Mouse (Mus musculus): Measurements from ENCODE around the gene Pcgf3.

Gene Pcgf3

DNA sequence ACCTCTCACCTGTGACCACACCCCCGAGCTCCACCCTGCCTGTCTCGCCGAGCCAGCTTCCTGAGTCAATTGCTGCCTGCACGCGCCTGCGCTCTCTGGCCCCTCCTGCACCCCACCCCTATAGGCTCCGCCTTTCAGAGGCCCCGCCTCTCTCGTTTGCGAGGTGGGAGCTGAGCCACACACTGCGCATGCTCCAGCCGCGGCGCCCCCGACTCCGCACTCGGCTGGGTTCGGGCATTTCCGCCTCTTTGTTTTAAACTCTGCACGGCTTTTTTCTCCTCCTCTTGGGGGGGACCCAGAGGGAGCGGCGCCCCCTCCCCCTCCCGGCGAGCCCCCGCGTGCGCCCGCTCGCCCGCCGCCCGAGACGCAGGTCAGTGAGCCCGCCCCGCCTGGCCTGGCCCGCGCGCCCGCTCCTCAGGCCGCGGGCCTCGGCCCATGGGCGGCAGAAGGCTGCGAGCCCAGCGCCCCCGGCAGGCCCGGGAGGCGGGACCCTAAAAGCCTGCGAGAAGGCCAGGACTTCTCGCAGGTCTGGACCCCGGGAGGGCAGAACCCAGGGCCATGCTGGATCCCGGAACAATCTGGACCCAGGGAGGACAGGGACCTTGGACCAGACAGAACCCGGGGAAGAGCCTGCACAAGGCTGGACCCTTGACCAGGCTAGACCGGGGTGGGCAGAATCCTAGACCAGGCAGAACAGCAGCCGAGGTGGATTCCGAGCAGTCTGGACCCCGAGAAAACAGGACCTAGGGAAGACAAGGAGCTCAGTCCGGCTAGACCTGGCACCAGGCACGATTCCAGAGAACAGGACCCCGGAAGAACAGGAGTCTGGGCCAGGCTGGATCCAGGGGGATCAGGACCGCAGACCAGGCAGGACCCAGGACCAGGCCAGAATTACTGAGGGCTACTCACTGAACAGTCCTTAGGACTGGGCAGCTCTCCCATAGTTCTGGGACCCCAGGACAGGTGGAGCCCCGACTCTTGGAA, at the start of gene Pcgf3:
TSS of gene Pcgf3 (plus strand) at position 151 of the 984 bp plus-strand sequence.
- DNase-seq = peak; percentile 99

DNA sequence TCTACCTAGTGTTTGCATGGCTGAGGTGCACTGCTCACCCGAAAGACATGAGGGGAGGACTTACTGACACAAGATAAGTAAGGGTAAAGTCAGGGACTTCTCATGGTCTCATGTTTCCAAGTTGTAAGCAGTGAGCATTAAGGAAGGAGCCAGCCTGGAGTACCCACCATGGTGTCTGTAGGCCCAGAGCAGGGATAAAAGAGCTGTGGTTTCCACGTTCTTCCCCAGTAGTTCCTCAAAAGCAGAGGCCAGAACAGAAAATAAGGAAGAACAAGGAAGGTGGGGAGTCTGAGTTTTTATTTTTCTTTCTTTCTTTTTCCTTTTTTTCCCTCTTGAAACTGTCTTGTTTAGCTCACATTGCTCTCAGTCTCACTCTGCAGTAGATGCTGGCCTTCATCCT, 46.3 kb upstream of the Pcgf3 start:
- no peak for DNase-seq

DNA sequence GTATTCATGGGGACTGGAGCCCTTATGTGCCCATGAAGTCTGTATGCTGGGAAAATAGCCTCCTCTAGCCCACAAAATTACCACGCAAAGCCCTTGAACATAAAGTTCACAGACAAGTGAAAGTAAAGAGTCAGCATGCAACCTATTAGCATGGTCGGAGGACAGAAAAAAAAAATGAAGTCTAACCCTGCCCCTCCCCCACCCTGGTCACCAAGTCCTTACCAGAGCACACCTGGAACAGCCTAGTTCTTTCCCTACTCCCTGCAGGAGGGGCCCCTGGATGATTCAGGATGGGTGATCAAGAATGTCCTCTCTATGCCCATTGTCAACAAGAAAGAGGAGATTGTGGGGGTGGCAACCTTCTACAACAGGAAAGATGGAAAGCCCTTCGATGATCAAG, 38.3 kb upstream of the Pcgf3 start:
- no peak for DNase-seq

DNA sequence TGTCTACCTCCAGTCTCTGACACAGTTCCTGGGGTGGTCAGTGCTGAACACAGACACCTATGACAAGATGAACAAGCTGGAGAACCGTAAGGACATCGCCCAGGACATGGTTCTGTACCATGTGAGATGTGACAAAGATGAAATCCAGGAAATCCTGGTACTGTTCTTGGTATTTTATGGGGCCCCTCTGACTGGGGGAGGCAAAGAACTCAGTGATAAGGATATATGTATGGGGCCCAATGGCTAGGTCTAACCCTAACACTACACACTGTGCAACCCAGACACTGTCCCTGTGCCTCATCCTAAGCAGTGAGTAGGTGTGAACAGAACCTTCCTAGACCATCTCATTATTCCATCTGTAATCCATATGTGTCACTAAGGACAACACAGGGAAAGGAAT, 37.6 kb upstream of the Pcgf3 start:
- no peak for DNase-seq

DNA sequence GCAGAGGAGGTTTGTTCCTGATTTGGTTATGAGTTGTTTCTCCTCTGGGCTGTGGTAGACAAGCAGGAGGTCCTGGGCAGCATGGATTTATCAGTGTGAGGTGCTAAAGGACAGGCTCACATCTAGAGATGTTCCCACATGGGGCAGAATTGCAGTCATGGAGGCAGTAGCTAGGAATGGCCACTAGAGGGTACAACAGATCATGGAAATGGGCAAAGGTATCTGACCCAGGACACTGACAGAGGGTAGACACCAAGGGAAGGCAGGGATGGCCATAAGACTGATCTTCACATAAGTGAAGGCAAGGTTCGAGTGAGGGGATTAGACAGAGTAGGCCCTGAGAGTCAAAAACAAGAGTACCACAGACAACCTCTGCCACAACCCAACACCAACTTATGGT, 33.8 kb upstream of the Pcgf3 start:
- DNase-seq = peak; percentile 80

DNA sequence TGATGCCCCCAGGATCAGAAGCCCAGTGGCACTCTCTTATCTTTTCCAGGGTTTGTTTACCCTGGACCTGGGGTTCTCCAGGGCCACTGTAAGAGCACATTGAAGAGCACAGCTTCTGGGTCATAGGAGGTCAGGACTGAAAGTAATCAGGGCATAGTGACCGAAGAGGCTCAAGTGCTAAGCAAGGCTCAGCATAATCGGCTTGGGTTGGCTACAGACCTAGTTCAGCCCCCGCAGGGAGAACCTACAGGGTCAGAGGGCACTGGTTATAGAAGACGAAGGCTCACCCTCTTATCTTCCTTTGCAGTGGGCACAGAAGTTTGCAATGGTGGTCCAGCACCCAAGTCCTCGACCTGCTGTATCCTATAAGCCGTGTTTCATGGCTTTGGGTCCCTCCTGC, 29.8 kb upstream of the Pcgf3 start:
- no peak for DNase-seq

DNA sequence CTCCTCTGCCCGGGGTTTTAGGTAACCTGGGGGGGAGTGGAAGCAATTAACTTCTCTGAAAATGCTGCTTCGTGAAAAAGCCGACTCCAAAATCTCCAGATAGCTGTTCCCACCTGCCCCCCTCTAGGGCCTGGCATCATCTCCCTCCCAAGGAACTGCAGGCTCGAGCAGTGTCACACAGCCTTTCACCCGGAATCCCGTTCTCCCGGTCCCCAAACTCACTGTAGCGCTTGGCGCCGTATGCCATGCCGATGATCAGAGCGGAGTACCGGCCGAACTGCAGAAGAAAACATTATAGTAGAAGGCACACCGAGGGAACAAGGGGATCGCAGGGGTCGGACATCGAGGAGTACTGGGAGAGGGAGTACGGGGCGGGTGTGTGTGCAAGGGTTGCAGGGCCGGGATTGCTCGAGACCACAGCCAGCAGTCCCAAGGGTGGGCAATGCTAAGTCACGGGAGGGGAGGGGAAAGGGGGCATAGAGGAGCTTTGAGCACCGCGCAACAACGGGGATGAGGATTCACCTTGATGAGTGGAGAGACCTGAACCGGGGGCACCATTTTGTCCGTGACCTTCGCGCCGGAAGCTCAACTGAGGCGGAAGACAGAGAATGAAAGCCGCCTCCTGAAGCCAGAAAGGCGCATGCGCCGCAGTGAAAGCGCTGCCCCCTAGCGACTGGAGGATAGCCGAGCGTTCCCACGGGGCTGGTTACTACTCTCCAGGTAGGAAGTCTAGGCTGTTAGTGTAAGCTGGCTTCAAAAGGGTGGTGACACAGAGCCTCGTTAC, 27.0 kb upstream of the Pcgf3 start, which contains the start of gene Atp5k:
TSS of gene Atp5k (minus strand) at position 645 of the 784 bp plus-strand sequence.
- peak; percentile 96 for DNase-seq

DNA sequence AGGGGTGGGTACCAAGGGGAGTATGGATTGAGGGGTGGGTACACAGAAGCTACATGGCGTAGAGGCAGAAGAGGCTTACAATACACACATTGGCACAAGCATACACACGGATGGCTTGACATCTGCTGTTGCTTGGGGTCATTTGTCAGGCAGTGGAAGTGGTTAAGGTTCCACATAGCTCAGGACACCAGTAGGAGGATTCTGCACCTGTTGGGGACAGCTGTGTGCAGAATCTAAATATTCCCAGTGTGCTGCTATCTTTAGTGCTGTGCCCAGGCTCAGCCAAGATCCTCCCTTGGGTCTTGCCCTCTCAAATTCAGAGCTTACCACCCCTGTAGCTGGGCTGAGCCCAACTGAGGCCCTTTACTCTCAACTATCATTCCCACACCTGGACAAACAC, 24.9 kb upstream of the Pcgf3 start:
- no peak for DNase-seq

DNA sequence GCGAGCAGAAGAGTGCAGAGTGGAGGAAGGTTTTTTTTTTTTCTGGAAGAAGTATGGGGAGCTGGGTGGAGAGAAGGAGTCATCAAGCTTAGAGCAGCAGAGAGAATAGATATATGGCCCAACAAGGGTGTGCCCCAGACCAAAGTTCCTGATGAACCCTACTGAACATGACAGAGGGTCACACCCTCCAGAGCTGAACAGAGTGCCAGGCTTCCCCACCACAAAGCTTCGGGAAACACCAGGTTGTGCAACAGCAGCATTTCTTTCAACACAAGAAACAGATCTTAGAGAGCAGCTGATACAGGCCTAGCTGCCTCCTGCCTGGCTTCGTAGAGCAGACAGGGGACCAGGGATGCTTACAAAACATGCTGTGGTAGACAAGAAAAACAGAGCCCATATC, 14.1 kb upstream of the Pcgf3 start:
- DNase-seq = no peak

DNA sequence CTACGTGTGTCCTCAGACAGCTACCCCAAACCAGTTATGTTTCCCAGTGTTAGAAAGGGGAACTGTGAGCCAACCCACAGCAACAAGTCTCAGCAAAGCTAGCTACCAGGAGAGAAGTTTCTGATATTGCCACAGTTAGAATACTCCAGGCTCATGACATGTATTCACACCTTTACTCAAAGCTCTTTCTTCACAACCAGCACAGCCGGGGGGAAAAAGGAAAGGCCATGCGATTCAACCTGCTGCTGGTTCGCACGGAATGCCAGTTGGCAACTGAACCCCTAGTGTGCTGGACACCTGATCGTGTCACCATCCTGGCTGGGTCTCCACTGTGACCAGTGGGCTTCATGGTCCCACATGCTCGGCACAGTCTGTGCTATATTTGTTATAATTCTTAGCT, 13.2 kb upstream of the Pcgf3 start:
- no peak for DNase-seq

DNA sequence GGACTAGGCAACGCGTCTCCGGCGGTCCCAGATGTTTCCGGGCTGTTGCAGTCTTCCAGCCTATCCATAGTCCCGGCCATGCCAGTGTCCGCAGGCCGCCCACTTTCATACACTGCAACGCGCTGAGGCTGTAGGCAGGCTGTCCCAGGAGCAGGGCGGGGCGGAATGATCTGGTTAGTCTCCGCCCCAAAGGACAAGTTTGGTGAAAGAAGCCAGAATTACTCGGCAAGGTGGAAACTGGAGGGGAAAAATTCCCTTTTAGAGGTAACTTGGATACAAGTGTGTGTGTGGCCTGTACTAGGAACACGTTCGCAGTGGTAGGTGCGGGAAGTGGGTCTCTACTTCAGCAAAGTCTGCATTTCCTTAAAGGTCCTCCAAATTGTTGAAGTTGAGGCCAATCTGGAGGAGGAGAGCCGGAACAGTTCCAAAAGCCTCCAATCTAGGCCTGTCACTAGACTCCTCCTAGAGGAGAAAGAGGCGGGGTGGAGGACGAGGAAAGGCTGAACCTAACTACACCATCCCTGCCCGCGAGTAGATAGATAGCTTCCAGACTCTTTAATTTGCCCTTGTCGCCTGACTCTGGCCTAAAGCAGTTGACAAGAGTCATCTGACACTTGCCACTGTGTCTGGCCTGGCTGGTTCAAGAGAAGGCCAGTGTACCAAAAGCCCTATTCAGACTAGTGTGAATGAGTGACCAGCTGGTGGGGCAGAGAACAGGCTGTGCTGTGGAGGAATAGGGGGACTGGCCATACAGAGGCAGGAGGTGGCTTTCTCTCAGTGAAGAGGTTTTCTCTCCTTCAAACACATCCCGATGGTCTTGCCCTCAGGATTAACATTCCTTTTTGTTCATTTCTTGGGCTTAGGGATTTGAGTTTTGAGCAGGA, 12.0 kb upstream of the Pcgf3 start, which contains the start of gene Mfsd7a:
TSS of gene Mfsd7a (minus strand) at position 107 of the 884 bp plus-strand sequence.
- no peak for DNase-seq

DNA sequence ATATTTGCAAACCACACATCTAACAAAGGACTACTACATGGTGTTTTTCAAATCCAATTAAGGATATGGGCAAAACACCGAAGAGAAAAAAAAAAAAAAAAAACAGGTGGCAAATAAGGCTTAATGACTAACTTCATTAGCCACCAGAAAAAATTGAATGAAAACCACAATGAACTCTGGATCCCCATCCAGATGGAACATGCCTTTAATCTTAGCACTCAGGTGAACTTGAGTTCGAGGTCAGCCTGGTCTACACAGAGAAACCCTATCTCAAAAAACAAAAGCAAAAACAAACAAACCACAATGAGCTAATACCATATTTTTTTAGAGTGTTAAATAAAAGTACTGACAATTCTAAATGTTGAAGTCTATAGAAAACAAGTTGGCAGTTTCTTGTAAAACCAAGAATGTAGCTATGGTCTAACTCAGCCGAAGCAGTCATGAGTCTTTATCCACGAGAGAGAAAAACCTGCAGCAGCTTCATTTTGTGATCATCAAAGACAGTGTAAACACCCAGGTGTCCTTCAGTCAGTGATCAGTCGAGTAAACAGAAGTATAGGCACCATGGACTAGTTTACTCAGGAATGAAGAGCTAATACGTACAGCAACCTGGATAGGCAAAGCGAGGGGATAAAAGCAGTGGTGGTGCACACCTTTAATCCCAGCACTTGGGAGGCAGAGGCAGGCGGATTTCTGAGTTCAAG, 10.0 kb upstream of the Pcgf3 start:
- no peak for DNase-seq

DNA sequence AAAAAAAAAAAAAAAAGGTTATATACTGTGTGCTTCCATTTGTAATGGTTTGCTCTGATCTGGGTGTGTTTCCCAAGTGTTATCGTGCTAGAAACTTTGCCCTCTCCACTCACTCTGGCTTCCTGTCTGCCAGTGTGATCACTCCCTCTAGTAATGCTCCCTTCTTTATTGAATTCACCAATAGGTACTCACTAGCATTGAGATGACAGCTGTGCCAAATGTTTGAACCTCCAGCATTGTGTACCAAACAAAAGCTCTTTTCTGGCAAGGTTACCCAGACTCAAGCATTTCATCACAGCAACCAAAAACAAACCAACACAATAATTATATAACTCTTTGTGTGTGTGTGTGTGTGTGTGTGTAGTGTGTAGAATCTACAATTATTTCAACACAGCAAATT, 9.4 kb upstream of the Pcgf3 start:
- DNase-seq = no peak

DNA sequence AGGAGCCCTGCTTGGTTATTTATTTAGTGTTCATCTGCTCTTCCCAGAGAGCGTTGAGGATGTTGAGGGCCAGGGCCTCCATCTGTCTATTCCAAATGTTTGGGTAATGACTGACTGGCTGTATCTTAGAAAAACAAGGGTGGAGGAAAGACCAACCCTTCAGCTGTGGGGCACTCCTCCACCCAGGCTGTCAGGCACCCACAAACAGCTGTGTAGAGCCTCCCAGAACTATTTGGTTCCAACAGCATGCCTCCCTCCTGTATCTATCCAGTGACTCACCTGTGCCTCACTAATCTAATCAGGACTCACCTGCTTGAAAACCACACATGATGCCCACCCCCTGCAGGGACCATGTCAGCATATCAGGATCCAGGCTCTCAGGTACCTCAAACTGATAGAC, 8.6 kb upstream of the Pcgf3 start:
- no peak for DNase-seq

DNA sequence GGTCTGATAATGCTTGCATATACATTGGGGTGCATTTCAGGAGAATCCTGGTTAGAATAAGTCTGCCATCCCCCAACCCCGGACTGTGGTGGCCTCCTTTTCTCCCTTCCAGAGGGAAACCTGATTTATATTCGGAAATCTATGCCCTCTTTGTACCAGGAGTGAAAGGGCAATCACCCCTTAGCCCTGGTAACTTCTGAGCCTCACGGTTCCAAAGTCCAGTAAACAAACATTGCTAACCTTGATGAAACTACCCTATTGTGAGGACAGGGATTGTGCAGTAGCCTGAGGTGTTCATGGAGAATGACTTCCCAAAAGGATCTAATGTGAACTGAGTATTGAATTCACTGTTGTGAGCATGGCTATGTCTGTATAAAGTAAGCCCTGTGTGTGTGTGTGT, 6.9 kb upstream of the Pcgf3 start:
- no peak for DNase-seq

DNA sequence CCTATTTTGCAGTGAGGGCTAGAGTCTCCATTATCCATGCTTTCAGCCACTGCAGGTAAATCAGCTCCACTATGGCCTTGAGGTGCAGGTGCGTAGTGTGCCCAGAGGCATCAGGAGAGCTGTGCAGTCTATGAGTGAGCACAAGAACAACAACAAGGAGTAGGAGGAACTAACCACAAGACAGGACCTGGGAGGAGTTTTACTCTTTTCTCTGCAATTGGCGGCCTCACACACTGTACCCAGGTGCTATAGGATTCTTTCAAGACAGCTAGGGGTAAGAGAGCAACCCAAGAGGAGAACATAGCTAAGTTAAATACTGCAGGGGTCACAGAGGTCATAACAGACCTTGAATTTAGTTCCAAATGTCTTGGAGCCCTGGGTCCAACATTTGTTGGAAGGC, 2.3 kb upstream of the Pcgf3 start:
- no peak for DNase-seq

DNA sequence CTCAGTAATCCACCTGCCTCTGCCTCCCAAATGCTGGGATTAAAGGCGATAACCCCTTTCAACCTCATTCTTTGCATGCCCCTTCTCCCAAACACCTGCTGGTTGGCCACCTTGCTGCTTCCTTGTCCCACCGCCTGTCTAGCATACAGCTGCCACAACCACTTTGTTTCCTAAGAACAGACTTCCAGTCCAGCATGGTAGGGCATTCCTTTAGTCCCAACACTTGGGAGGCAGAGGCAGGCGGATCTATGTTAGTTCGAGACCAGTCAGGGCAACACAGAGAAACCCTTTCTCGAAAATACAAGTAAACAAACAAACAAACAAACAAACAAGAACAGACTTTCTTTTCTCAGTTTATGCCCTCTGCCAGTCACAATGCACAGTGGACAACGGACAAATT, 571 bp upstream of the Pcgf3 start:
- DNase-seq = no peak

DNA sequence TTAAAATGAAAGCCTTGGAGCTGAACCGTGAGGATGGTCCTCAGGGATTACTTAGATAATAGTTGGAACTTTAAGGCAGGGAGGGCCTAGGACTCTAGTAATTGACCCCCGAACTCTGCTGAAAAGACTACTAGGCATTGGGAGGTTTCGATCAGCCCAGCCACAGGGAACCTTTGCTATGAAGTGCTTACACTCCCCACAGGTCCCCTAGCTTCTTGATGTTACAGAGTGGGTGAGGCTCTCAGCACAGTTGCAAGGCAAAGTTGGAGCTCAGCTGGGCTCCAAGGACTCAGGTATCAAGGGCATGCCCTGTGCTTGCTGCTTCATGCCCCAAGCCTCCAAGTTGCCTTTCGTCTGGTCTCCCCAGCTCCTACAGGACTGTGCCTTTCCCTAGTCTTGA, 1.4 kb downstream of the Pcgf3 start:
- DNase-seq = no peak

DNA sequence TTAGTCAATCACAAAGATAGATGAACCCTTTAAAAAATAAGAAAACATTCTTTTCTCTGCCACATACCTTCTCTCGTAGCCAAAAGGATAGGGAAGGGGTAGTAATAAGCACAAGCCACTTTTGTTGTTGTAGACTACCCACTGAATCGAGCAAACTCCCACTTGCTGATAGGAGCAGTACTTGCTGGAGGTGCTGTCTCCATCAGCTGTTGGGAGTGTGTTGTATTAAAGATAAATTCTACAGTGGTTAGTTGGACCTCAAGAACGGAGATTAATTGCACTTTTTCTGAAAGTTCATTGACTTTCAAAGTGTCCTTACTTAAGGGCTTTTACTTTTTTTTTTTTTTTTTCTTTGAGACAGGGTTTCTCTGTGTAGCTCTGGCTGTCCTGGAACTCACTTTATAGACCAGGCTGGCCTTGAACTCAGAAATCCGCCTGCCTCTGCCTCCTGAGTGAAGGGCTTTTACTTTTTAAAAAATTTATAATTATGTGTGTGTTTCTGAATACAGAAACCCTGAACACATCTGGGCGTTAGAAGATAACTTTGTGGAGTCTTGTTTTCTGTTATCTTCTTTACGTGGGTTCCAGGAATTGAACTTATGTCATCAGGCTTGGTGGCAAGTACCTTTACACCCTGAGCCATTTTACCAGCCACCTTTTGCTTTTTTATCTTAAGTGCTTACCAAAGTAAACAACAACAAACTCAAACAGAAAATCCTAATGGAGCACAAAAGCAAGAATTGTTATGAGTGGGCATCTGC, 4.3 kb downstream of the Pcgf3 start:
- no peak for DNase-seq

DNA sequence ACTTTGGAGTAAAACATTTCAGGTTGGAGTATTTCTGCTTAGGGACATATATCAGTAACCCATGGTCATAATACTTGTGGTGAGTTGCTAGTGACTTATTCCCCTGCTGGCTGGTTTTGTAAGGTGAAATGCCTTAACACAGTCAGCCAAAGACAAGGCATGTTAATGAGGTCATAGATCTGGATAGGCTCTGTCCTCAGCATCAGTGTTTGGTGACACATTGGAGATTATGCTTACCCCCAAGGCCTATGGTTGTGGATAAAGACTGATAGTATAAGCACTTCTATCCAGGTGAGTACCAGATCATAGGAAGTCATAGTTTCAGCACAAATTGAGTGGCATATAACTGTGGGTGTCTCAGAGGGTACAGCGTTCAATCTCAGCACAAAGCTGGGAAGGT, 5.6 kb downstream of the Pcgf3 start:
- no peak for DNase-seq

DNA sequence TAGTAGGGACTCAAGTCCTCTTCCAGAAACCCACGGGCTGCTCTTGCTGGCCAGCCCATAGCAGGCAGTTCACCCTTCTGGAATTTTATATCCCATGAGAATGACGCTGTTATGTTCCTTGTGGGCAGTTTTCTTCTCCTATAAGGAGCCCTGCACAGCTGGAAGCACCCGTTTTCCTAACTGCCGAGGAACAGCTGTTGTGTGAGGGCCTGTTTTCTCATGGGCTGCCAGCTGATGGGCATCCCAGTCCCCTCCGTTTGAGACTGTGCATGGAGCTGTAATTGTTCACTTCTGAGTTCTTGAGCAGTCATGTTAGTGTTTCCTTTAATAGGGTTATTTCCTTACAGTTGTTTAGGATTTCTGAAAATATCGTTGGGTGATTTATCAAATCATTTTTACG, 8.6 kb downstream of the Pcgf3 start:
- no peak for DNase-seq
